Mouse (Mus musculus) ES-Bruce4 (cell line): ENCODE measurements around the gene Zfp423. TPM values are rescaled to one million over a fixed set of nuclear protein-coding genes. Genes with fewer than 3 reads are reported as not detected.
A peak's percentile ranks its signal among the peaks of the same experiment; 100 is the strongest.

Source experiments
- H3K27ac ChIP-seq: 2 replicates; pipeline ENCODE4 v1.5.1; 2012; ENCODE audit warnings: low read length, inconsistent platforms; ENCODE audit not compliant: insufficient read depth
- H3K27me3 ChIP-seq: 2 replicates; pipeline ENCODE4 v1.6.1; 2012; ENCODE audit warnings: mild to moderate bottlenecking, low read length, inconsistent platforms; ENCODE audit not compliant: control insufficient read depth, poor library complexity, insufficient read depth, severe bottlenecking
- H3K36me3 ChIP-seq: 2 replicates; pipeline ENCODE4 v1.6.1; 2012; ENCODE audit warnings: inconsistent platforms, mild to moderate bottlenecking, low read length, moderate library complexity; ENCODE audit not compliant: control insufficient read depth, poor library complexity, insufficient read depth, severe bottlenecking
- H3K4me1 ChIP-seq: one replicate; pipeline ENCODE4 v1.8.1; 2011; ENCODE audit warnings: low read length; ENCODE audit not compliant: control insufficient read depth, insufficient read depth
- H3K4me3 ChIP-seq: 2 replicates; pipeline ENCODE4 v1.5.1; 2011; ENCODE audit warnings: low read depth, mild to moderate bottlenecking, low read length
- H3K9ac ChIP-seq: 2 replicates; pipeline ENCODE4 v1.6.1; 2012; ENCODE audit warnings: low read depth, mild to moderate bottlenecking, inconsistent platforms; ENCODE audit not compliant: poor library complexity, severe bottlenecking
- H3K9me3 ChIP-seq: replicated peaks from 2 replicates; pipeline ENCODE4 v1.6.1; 2012; ENCODE audit warnings: mild to moderate bottlenecking, low read length, inconsistent platforms; ENCODE audit not compliant: control insufficient read depth, poor library complexity, insufficient read depth, severe bottlenecking
- CTCF ChIP-seq: IDR thresholded peaks from one replicate; pipeline ENCODE4 v1.8.1; 2011; ENCODE audit warnings: low read depth, low read length
- EP300 ChIP-seq: IDR thresholded peaks from 2 replicates; pipeline ENCODE4 v1.6.1; 2011; ENCODE audit warnings: low read depth, low read length; ENCODE audit not compliant: insufficient read depth
- POLR2A ChIP-seq: IDR thresholded peaks from one replicate; pipeline ENCODE4 v1.8.1; 2011; ENCODE audit warnings: low read length; ENCODE audit not compliant: insufficient read depth
- polyA plus RNA-seq: library from polyadenylated mRNA; stranded (reverse); fragments of >200 nt; gene quantifications from 2 replicates; pipeline ENCODE4 v1.2.4, GENCODE M21; 2011; ENCODE audit warnings: low read depth; ENCODE audit not compliant: missing spikeins, insufficient read depth, insufficient read length

The Zfp423 gene
- polyA plus RNA-seq, 1 experiment = 14.4 TPM

- Histone ChIP-seq H3K9me3 (no peaks in the 10 kb centered on the region), H3K9ac (no peak overlapping the region), H3K36me3 (no peaks in the 10 kb centered on the region), H3K27me3 (no peaks in the 10 kb centered on the region), H3K4me3 (no peak overlapping the region), H3K4me1 (no peaks in the 10 kb centered on the region), H3K27ac (no peak overlapping the region)
- TF ChIP-seq CTCF = peak; percentile 21
- no peak for TF ChIP-seq EP300
Measured at GRCm38 (mm10) chr8:87875852-87876251, 83.5 kb downstream of the Zfp423 start.

GRCm38 (mm10) chr8:87875452-87875851 lies 83.9 kb downstream of the Zfp423 start:
- no peak overlapping the region for H3K4me3 ChIP-seq
- no peak for TF ChIP-seq CTCF
- TF ChIP-seq POLR2A = no peak
- H3K27me3 ChIP-seq = no peaks in the 10 kb centered on the region
- no peaks in the 10 kb centered on the region for H3K4me1 ChIP-seq
- no peak overlapping the region for H3K9ac ChIP-seq
- H3K27ac ChIP-seq = no peak overlapping the region
- H3K36me3 ChIP-seq = no peaks in the 10 kb centered on the region
- no peaks in the 10 kb centered on the region for H3K9me3 ChIP-seq

- Histone ChIP-seq H3K9me3 (no peaks in the 10 kb centered on the region), H3K9ac (peak overlapping the region; percentile 25; the same call in 1 of the 2 replicates), H3K27me3 (no peaks in the 10 kb centered on the region), H3K4me3 (no peak overlapping the region), H3K36me3 (no peaks in the 10 kb centered on the region), H3K27ac (no peak overlapping the region), H3K4me1 (no peaks in the 10 kb centered on the region)
- TF ChIP-seq EP300 (no peak), CTCF (no peak), POLR2A (no peak)
Measured at GRCm38 (mm10) chr8:87872987-87873550, 86.3 kb downstream of the Zfp423 start.

GRCm38 (mm10) chr8:87872356-87872930 lies 87.0 kb downstream of the Zfp423 start:
- Histone ChIP-seq H3K27ac (no peak overlapping the region), H3K9ac (no peak overlapping the region), H3K36me3 (no peaks in the 10 kb centered on the region), H3K4me1 (no peaks in the 10 kb centered on the region), H3K9me3 (no peaks in the 10 kb centered on the region), H3K27me3 (no peaks in the 10 kb centered on the region), H3K4me3 (no peak overlapping the region)
- TF ChIP-seq CTCF (no peak), EP300 (no peak), POLR2A (no peak)

- H3K4me3 ChIP-seq = no peak overlapping the region
- no peaks in the 10 kb centered on the region for H3K4me1 ChIP-seq
- H3K9ac ChIP-seq = no peak overlapping the region
- TF ChIP-seq POLR2A = no peak
- TF ChIP-seq CTCF = no peak
- no peak for TF ChIP-seq EP300
- no peaks in the 10 kb centered on the region for H3K9me3 ChIP-seq
- no peaks in the 10 kb centered on the region for H3K36me3 ChIP-seq
- H3K27me3 ChIP-seq = no peaks in the 10 kb centered on the region
- no peak overlapping the region for H3K27ac ChIP-seq
Measured at GRCm38 (mm10) chr8:87866586-87866985, 92.8 kb downstream of the Zfp423 start.

DNA sequence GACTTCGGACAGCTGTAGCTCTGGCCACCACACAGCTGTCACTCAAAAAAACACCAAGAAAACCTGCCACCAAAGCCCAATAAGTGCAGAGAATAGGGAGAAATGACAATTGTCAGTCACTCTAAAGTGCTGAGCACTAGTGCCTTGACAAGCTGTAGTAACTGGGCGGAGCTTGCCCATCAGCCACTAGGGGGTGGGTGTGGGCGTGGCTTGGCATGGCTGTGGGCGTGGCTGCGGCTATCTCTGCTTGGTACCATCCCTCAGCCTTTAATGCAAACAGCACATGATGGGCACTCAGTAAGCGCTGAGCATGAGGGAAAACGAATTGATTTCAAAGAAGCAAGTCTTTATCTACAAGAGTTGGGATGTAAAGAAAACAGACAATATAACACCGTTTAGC lies 95.2 kb downstream of the Zfp423 start:
- Histone ChIP-seq H3K9ac (no peak overlapping the region), H3K27ac (no peak overlapping the region), H3K27me3 (no peaks in the 10 kb centered on the region), H3K4me1 (no peaks in the 10 kb centered on the region), H3K36me3 (no peaks in the 10 kb centered on the region), H3K9me3 (no peaks in the 10 kb centered on the region), H3K4me3 (no peak overlapping the region)
- TF ChIP-seq CTCF (no peak), POLR2A (no peak), EP300 (no peak)
